Mouse (Mus musculus) cerebellum, adult 11-12 months (tissue): ENCODE measurements at regions not wholly inside any gene's neighbourhood (a gene's known extent, or its start where the extent isn't known, plus 50 kb on each side); places are given as distances from the start of the nearest gene placed in this dataset.

Source experiments
- DNase-seq: peaks from one replicate; pipeline ENCODE4 v3.0.0; 2022

- DNase-seq = no peak
Measured at GRCm38 (mm10) chr3:48658386-48658785, 1098.7 kb downstream of the Pcdh18 start.

DNA sequence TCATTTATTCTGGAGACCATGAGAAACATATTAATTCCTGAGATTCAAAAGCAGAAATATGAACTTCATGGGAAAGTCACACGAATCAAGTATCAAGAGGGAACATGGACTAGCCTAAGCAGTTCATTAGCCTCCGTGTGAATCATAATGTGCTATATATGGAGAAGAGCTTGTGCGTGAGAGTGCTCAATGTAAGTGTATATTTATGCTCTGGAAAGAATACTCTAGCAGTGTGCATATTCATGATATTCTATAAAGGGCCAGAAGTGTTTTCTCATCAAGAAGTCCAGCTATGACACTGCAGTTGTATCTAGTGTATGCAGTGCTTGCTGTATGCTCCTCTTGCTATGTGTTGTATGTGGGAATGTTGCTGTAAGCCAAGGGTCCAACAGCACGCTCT lies 1102.0 kb downstream of the Pcdh18 start:
- no peak for DNase-seq

DNA sequence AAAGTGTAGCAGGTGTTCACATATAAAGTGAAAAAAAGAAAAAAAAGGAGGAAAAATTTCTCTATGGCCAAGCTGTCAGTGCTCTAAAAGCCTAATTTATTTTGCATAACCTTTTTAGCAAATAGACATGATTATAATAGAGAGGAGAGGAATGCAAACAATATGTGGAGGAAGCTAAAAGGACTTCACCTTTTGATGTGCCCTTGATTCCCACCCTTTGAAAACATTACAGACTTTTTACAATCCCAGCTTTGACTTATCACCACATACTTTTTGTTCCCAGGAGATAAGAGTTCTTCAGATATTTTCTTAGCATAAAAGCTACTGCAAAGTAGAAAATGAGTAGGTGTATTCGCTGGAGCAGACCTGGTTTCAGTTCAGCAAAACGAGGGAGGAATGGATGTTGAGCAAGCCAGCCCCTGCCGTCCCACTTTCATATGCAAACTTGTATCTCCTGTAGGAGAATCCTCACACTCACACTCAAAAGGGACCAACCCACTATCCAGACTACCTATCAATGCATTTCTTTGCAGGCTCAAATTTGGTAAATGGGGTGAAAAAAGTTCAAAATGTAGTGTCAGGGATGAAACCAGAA lies 1125.1 kb downstream of the Pcdh18 start:
- DNase-seq = no peak

GRCm38 (mm10) chr3:48608933-48609332 lies 1148.2 kb downstream of the Pcdh18 start:
- no peak for DNase-seq

DNA sequence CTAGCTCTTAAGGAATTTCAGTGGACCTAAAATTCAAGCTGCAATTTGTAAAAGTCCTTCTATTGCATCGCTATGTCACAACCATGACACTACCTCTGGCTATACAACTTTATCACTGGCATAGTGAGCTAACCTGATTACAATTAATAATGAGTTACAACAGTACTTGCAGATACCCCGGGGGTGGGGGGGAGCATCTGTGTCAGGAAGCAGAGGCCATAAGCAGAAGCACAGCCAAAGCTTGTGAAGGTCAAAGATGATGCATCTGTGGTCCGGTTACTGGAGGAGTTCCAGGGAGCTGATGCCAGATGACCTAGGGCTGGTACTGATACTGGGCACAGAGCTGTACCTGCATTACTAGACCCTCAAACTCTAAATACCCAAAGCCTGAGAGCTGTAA lies 1152.3 kb downstream of the Pcdh18 start:
- DNase-seq = peak; percentile 7

DNA sequence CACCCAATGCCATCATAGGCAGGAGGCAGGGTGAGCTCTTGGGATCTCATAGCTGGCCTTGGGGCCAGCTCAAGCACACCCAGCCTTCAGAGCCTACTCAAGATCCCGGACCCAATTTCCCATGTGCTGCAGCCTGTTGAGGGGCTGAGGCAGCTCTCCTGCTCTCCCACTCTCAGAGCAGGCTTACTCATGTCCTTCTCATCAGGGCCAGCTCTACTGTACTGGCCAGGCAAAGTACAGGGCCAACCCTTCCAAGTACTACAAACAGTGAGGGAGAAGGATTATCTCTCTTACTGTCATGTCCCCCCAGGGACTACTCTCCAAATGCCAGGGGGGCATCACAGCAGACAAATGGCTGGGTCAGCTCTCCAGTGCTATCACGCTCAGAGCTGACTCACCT lies 1169.8 kb downstream of the Pcdh18 start:
- no peak for DNase-seq

- no peak for DNase-seq
Measured at GRCm38 (mm10) chr3:48586145-48586544, 1171.0 kb downstream of the Pcdh18 start.

DNA sequence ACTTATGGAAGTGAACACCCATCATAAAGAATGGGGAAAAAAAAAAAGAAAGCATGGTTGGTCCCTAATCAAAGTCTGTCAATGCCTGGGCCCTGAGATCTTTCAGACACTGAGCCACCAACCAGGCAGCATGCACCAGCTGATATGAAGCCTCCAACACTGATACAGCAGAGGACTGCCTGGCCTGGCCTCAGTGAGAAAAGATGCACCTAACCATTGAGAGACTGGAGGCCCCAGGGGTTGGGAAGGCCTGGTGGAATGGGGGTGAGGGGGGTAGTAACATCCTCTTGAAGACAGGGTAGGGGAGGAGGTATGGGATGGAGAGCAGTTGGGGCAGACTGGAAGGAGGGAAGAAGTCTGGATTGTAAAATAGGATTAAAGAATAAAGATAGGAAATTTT lies 1172.8 kb downstream of the Pcdh18 start:
- no peak for DNase-seq

DNA sequence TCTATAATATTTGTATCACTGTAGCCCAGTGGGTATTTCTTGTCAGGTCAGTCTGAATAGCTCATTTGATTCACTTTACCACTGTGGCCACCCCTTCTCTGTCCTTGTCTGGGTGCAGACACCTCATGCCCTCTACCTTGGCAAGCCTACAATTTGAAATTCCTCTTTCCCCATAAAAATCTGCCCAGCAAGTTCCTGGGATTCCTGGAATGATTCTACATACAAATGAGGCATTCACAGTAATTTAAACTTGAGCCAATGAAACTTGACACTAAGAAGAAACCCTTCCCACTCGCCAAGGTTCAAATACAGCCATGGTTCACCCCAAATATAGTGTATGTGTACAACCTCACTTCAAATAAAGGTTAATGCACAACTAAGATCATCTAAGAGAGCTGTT lies 1174.6 kb downstream of the Pcdh18 start:
- no peak for DNase-seq

GRCm38 (mm10) chr3:48579971-48580370 lies 1177.2 kb downstream of the Pcdh18 start:
- DNase-seq = no peak

DNA sequence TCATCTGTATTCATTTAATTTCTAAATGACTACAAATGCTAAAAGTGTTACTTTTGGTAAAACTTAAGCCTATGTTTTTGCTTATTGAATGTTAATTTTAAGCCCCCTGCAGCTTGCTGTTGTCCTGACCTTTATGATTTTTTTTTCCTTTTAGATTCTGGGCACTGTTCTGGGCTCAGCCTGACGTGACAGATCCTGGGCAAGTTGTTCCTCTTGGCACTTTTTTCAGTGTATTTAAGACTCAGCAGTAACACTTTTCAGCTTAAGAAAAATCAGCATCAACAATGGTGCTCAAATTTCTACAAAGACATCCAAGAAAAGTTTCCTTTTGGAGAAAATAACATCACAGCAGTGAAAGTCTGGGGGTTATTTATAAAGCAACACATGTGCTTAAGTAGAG lies 1177.9 kb downstream of the Pcdh18 start:
- DNase-seq = no peak

DNA sequence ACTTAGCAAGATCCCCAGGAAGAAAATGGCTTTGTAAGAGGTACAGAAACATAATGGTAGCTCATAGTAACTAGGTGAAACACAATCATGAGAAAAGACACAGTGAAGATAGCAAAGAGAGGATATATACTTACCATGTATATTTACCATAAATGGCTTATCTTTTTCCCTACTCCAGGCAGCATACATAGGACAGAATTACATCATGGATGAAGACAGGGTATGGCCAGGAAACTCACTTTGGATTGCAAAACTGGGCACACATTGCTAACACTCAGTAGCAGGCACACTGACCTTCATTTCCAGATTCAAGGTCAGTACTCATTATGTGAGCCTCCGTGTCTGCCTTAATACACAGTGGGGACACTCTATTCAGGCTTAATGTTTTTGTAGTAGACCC lies 1210.5 kb downstream of the Pcdh18 start:
- no peak for DNase-seq

DNA sequence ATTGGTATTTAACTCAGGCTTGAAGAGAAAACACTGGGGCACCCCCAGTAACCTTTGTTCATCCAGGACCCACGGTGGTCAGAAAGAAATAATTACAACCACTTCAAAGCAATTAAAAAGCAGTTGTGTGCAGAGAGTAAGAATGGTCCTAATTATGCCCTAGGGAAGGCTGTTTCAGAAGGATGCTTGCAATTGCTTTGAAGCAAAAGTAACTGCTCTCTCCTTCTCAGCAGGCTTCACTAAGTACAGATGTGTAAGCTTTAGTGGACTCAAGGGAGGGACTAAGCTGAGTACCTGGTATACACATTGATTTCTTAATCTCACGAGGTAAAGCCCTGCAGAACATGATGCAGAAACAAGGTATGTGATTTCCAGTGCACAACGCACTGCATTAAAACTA lies 1242.1 kb downstream of the Pcdh18 start:
- DNase-seq = no peak

- no peak for DNase-seq
Measured at GRCm38 (mm10) chr3:48503996-48504395, 1253.1 kb downstream of the Pcdh18 start.

DNA sequence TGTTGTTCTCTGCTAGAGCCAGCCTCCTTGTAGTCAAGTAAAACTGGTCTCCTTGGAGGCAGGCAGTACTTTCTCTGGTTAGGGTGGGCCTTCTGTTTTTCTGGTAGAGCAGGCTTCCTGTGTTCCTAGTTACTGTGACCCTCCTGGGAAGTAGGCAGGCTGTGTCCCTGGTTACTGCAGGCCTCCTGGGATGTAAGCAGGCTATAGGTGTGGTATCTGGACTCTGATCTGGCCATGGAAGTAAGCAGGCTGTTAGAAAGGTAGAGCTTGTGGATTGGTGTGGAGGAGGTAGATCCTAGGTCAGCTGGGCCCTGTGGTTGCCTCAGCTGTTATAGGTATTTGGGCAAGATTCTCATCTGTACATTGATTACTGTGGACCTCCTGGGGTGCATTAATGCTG lies 1292.4 kb downstream of the Pcdh18 start:
- no peak for DNase-seq

GRCm38 (mm10) chr3:48441938-48442337 lies 1315.2 kb downstream of the Pcdh18 start:
- no peak for DNase-seq

DNA sequence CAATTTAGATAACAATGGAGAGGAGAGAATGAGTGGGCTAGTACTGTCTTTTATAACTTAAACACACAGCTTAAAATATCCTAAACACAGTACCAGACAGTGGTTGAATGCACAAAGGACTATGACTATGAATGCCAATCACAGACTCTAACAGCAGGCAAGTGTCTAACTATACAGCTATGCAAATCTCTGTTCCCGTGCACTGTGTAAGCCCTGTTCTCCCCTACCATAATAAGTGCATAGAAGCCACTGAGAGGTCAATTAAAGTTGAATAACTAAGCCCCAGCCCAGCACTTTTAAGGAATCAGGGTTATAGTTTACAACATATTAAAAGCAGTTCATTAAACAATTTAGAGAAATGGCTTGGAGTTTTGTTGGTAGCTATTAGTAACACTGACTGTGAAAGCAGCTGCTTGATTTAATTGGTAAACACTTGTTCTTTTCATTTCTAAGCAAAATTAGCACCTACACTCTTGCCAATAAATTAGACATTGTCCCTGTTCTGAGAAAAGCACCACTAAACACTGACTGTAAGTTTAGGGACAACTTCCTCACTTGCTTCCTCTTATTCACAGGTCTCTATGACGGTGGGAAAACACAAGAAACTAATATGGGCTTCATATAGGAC lies 1327.6 kb downstream of the Pcdh18 start:
- no peak for DNase-seq

DNA sequence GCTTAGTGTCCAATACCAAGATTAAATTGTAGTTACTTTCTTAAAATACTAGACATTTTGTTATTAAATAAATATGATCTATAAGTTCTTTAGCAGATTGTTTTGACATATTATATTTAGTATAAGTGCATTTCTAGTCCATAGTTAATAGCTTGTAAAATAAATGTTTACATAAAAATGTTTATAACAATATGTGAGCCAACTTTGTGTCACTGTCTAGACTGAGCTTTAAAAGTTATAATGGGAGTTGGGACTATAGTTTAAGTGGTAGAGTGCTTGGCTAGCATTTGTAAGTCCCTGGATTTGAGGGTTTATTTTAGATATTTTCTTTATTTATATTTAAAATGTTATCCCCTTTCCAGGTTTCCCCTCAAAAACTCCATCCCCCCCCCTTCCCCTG lies 1367.3 kb downstream of the Pcdh18 start:
- no peak for DNase-seq
